Mouse (Mus musculus) forebrain, embryonic 11.5 days (tissue): ENCODE measurements around the gene Cox17. TPM values are rescaled to one million over a fixed set of nuclear protein-coding genes. Genes with fewer than 3 reads are reported as not detected.
A peak's percentile ranks its signal among the peaks of the same experiment; 100 is the strongest.
"Not testable (repeated sequence)": the region's sequence is repeated elsewhere in the genome, so short reads cannot be mapped to it uniquely, and the experiment has no call there.

ENCODE experiments used
- ATAC-seq: fragments of 200-750 bp; cut with Nextera tagmentation; replicated peaks from 2 replicates; pipeline ENCODE4 v1.8.0; 2017; ENCODE audit warnings: moderate TSS enrichment; ENCODE audit not compliant: low FRiP score
- DNase-seq: peaks from one replicate; pipeline ENCODE4 v3.0.0-alpha.2; 2017; ENCODE audit warnings: low spot score
- H3K27ac ChIP-seq: fragments of 300-500 bp; sonication (generic); 2 replicates; pipeline ENCODE4 v1.5.1; 2014; ENCODE audit warnings: low read depth, low read length
- H3K27me3 ChIP-seq: fragments of 300-500 bp; sonication (generic); 2 replicates; pipeline ENCODE4 v1.6.1; 2014; ENCODE audit warnings: mild to moderate bottlenecking, low read length, mixed read lengths; ENCODE audit not compliant: control insufficient read depth, insufficient read depth
- H3K36me3 ChIP-seq: fragments of 300-500 bp; sonication (generic); 2 replicates; pipeline ENCODE4 v1.6.1; 2014; ENCODE audit warnings: mild to moderate bottlenecking, low read length, moderate library complexity, mixed read lengths; ENCODE audit not compliant: control insufficient read depth, insufficient read depth
- H3K4me1 ChIP-seq: fragments of 300-500 bp; sonication (generic); replicated peaks from 2 replicates; pipeline ENCODE4 v1.6.1; 2014; ENCODE audit warnings: low read length, mixed read lengths; ENCODE audit not compliant: control insufficient read depth, insufficient read depth
- H3K4me2 ChIP-seq: fragments of 300-500 bp; sonication (generic); 2 replicates; pipeline ENCODE4 v1.6.1; 2014; ENCODE audit warnings: low read depth, mild to moderate bottlenecking, low read length, moderate library complexity, mixed read lengths; ENCODE audit not compliant: severe bottlenecking
- H3K4me3 ChIP-seq: fragments of 300-500 bp; sonication (generic); 2 replicates; pipeline ENCODE4 v1.5.1; 2014; ENCODE audit warnings: low read depth, low read length
- H3K9ac ChIP-seq: fragments of 300-500 bp; sonication (generic); 2 replicates; pipeline ENCODE4 v1.6.1; 2014; ENCODE audit warnings: low read length
- H3K9me3 ChIP-seq: fragments of 300-500 bp; sonication (generic); 2 replicates; pipeline ENCODE4 v1.6.1; 2016; ENCODE audit warnings: low read length, mixed read lengths; ENCODE audit not compliant: control insufficient read depth
- WGBS: fragments of 180-500 bp; shearing (Covaris S2); extraction: QIAGEN DNeasy Blood & Tissue Kit; methylation state at CpG from one replicate; pipeline ENCODE4 v1.1.7; 2014; 5-methylcytosine and 5-hydroxymethylcytosine counted together
- polyA plus RNA-seq: library from polyadenylated mRNA; unstranded; fragments of >200 nt; fragmentation: Nextera tagmentation; extraction: Ambion mirVana; gene quantifications from 2 replicates; pipeline ENCODE4 v1.2.1, GENCODE M21; 2014

Gene Cox17
- polyA plus RNA-seq, 1 experiment from 2014 or later = 118 TPM

DNA sequence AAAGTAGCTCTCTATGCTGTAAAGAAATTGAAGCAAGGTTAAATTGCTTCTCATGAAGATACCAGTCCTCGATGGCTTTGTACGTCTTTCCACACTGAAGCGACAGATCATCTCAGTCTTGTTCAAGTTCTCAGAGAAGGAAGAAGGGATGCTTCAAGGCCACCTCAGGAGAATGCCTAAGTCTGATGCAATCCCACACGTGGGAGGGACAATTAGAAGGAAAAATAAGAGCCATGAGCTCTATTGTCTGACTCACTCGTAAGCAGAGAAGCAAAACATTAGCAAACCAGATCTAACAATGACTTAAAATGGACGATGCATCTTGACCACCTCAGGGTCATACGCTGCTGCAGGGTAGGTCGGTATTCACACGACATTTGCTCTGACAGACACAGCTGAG, 28.3 kb upstream of the Cox17 start:
- no peaks in the 10 kb centered on the region for H3K36me3 ChIP-seq
- no peak overlapping the region for H3K27ac ChIP-seq
- no peaks in the 10 kb centered on the region for H3K27me3 ChIP-seq
- H3K9ac ChIP-seq = no peak overlapping the region
- no peak overlapping the region for H3K4me3 ChIP-seq
- H3K4me2 ChIP-seq = no peak overlapping the region
- ATAC-seq (no peak), DNase-seq (no peak)
- WGBS = 79% methylated on average over 9 of the region's 9 CpGs
- H3K4me1 ChIP-seq = no peaks in the 10 kb centered on the region
- H3K9me3 ChIP-seq = no peaks in the 10 kb centered on the region

DNA sequence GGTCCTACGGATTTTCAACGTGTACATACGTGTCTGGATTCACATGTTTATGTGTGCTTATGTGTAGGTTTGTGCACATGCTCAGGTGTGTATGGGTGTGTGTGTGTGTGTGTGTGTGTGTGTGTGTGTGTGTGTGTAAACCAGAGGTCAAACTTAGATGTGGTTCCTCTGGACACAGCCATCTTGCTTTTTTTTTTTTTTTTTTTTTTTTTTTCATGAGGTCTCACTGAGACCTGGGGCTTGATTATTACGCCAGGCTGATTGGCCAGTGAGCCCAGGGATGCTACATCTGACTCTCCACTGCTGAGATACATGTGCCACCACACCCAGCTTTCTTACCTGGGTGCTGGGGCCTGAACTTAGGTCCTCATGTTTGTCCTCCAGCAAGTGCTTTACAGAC, 27.7 kb upstream of the Cox17 start:
- 98% methylated on average over 4 of the region's 4 CpGs for WGBS
- Histone ChIP-seq H3K36me3 (no peaks in the 10 kb centered on the region), H3K27ac (no peak overlapping the region), H3K4me3 (no peak overlapping the region), H3K4me2 (no peak overlapping the region), H3K9me3 (no peaks in the 10 kb centered on the region), H3K4me1 (no peaks in the 10 kb centered on the region), H3K9ac (no peak overlapping the region), H3K27me3 (no peaks in the 10 kb centered on the region)
- ATAC-seq = no peak
- no peak for DNase-seq

DNA sequence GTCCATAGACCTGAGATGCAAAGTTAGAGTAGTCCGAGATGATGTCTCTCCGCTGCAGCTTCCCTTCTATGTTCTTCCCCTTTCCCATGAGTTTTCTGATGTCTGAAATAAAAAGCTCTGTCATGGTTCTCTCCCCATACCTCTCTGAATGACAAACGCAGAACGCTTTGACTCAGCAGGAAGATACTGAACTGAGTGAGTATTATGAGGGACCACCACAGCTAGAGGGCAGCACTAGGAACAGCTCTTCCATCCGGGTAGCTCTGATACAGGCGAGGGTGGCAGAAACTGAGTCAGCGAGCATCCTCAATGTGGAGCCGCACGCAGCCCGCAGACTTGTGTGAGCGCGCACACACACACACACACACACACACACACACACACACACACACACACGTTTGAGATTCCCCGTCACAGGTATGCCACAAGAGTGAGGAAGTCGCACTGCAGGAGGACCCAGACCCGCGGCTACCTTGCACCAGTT, 25.3 kb upstream of the Cox17 start:
- Histone ChIP-seq H3K4me2 (peak overlapping the region; percentile 36; the same call in 1 of the 2 replicates), H3K27ac (no peak overlapping the region), H3K9ac (no peak overlapping the region; the same call in 1 of the 2 replicates), H3K9me3 (no peaks in the 10 kb centered on the region), H3K4me1 (no peaks in the 10 kb centered on the region), H3K4me3 (no peak overlapping the region), H3K27me3 (no peaks in the 10 kb centered on the region), H3K36me3 (no peaks in the 10 kb centered on the region)
- DNase-seq (peak; percentile 72), ATAC-seq (peak; percentile 44; the same call in 1 of the 2 replicates)
- WGBS = 25% methylated on average over 17 of the region's 17 CpGs

DNA sequence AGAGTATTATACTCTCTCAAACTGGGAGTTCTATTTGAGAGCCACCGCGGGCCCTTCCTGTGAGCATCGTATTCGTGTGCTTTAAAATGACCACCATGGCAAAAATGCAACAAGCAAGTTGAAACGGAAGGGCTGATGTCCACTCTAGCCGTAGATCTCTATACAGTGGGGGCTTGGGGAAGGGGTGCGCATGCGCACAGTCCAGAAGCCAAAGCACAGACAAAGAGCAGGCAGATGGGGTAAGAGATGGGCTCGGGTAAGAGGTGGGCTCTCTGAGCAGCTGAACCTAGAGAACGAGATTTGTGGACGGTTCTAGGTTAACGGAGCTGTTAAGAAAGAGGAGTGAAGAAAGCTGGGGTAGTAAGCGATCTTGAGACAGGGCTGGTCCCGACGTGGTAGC, 22.5 kb upstream of the Cox17 start:
- no peaks in the 10 kb centered on the region for H3K27me3 ChIP-seq
- no peak overlapping the region for H3K4me3 ChIP-seq
- no peak overlapping the region for H3K4me2 ChIP-seq
- H3K9me3 ChIP-seq = no peaks in the 10 kb centered on the region
- DNase-seq = no peak
- H3K4me1 ChIP-seq = no peaks in the 10 kb centered on the region
- no peak overlapping the region for H3K9ac ChIP-seq
- H3K36me3 ChIP-seq = no peaks in the 10 kb centered on the region
- H3K27ac ChIP-seq = no peak overlapping the region
- no peak for ATAC-seq
- 91% methylated on average over 15 of the region's 15 CpGs for WGBS

DNA sequence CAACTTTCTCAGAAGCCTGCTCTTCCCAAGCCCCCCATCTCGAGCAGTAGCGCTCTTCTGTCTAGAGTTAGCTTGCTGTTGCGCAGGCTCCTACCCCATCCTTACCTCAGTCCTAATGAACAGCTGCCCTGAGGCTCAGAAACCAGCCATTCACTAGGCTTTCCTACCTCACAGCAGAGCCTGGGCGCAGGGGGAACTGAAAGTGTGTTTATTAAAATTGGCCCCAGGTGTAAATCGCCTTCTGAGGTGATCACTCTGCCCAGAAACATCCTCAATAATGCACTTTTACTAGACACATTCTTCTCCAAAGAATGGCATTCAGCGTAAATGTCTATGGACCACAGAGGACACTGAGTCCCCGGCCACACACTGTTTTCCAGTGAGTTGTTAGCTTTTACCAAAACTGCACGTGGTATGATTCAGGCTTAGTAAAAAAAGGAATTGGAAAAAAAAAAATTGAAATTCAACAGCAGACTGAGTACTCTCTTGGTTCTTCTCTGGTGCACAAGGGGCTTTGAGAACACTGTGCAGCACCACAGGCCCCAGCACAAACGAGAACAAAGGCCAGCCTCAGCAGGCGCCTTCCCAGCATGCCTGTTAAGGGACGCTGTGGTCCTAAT, 19.9 kb upstream of the Cox17 start:
- ATAC-seq (no peak), DNase-seq (no peak)
- 86% methylated on average over 11 of the region's 11 CpGs for WGBS

DNA sequence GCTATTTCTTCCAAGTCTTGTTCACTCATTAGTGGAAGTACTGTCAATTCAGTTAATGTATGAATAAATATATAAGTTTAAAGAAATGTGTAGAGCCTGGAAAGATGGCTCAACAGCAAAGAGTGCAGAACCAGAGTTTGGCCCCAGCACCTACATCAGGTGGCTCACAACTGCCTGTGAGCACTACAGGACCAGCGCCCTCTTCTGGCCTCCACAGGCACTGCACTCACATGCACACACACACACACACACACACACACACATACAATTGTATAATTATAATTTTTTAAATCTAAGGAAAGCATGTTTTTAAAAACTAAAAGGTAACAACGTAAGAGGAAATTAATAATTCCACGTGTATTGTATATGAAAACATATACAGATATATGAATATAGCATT, 17.5 kb upstream of the Cox17 start:
- no peak overlapping the region for H3K4me2 ChIP-seq
- no peak for ATAC-seq
- no peaks in the 10 kb centered on the region for H3K4me1 ChIP-seq
- 84% methylated on average over 3 of the region's 3 CpGs for WGBS
- no peaks in the 10 kb centered on the region for H3K27me3 ChIP-seq
- no peak overlapping the region for H3K27ac ChIP-seq
- H3K9me3 ChIP-seq = no peaks in the 10 kb centered on the region
- DNase-seq = no peak
- H3K36me3 ChIP-seq = no peaks in the 10 kb centered on the region
- no peak overlapping the region for H3K9ac ChIP-seq
- no peak overlapping the region for H3K4me3 ChIP-seq

More for the DNA sequence above, 19.9 kb upstream of the Cox17 start:
- H3K27me3 ChIP-seq = no peaks in the 10 kb centered on the region
- H3K4me1 ChIP-seq = no peaks in the 10 kb centered on the region
- no peaks in the 10 kb centered on the region for H3K9me3 ChIP-seq
- no peak overlapping the region for H3K9ac ChIP-seq
- no peaks in the 10 kb centered on the region for H3K36me3 ChIP-seq
- no peak overlapping the region for H3K27ac ChIP-seq
- H3K4me3 ChIP-seq = no peak overlapping the region
- no peak overlapping the region for H3K4me2 ChIP-seq

DNA sequence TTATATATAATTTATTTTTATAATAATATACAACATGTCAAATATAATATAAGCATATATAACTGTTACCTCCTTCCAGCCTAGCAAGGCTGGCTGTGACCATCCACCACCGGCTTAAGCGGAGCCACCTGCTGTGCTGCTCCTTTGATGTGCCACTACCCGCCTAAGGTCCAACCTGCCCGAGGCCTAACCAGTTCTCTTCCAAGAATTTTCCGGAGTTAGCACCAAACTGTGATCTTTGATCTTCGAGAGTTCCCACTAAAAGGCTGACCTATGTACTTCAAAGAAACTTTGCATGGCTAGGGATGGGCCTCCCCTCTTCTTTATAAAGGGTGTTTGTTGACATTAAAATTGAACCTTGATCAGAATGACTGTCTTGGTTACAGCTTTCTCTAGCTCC, 12.4 kb upstream of the Cox17 start:
- Histone ChIP-seq H3K4me2 (no peak overlapping the region), H3K36me3 (no peaks in the 10 kb centered on the region), H3K27me3 (no peaks in the 10 kb centered on the region), H3K4me3 (no peak overlapping the region), H3K9me3 (no peaks in the 10 kb centered on the region), H3K9ac (no peak overlapping the region), H3K27ac (no peak overlapping the region), H3K4me1 (no peaks in the 10 kb centered on the region)
- 45% methylated on average over 6 of the region's 6 CpGs for WGBS
- DNase-seq = no peak
- no peak for ATAC-seq

DNA sequence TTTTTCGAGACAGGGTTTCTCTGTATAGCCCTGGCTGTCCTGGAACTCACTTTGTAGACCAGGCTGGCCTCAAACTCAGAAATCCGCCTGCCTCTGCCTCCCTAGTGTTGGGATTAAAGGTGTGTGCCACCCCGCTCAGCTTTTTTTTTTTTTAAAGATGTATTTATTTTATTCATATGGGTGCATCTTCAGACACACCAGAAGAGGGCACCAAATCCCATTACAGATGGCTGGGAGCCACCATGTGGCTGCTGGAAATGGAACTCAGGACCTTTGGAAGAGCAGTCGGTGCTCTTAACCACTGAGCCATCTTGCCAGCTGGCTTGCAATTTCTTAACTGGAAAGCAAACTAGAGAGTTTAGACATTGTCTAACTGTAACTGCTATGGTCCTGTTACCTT, 8.7 kb upstream of the Cox17 start:
- 84% methylated on average over 4 of the region's 4 CpGs for WGBS
- H3K4me3 ChIP-seq, ATAC-seq, DNase-seq, H3K4me1 ChIP-seq, H3K9ac ChIP-seq, H3K4me2 ChIP-seq, H3K27ac ChIP-seq, H3K27me3 ChIP-seq, H3K36me3 ChIP-seq, H3K9me3 ChIP-seq: not testable (repeated sequence)
